Mouse (Mus musculus): ENCODE data around the gene Zfp213. TPM values are rescaled to one million over a fixed set of nuclear protein-coding genes. Genes with fewer than 3 reads are reported as not detected.

The Zfp213 gene
- polyA plus RNA-seq, 1 experiment from 2014 or later = 16.0 TPM

DNA sequence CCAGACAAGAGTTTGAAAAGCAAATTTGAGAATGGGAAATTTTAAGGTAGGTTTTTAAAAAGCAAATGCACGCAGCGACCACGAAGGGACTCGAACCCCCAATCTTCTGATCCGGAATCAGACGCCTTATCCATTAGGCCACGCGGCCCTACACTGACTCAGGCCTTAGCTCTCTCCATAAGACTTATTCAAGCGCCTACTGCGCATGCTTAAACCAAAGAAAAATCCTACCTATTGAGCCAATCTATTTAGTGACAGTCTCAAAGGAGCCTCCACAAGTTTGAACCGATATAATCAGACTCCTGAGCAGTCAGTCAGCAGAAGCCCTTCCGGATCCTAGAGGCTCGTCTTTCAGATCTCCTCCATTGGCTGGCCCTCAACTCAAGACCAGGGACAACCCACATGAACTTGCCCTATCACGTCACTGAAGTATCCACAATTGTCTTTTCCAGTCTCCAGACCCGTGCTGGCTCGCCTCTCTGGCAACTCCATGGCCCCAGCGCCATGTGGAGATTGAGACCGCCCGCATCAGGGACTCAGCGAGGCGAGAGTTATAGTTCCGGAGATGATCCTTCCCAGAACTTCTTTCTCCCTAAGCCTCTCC lies 13.7 kb downstream of the Zfp213 start:
- peaks cover 20% of the 10 kb centered on the region for H3K4me1 ChIP-seq
- H3K4me2 ChIP-seq = peak overlapping the region; percentile 71
- peak overlapping the region; percentile 53 for H3K9ac ChIP-seq (replicated peaks)
- peak; percentile 67 for ATAC-seq (ENCODE audit: low FRiP score)
- under 1% methylated on average over 22 of the region's 22 CpGs for WGBS
- no peaks in the 10 kb centered on the region for H3K9me3 ChIP-seq (replicated peaks)
- peak overlapping the region; percentile 77 for H3K27ac ChIP-seq (replicated peaks)
- H3K27me3 ChIP-seq (replicated peaks) = no peaks in the 10 kb centered on the region
- H3K4me3 ChIP-seq (replicated peaks) = peak overlapping the region; percentile 59
- H3K36me3 ChIP-seq = peaks cover 7% of the 10 kb centered on the region; the same call in 1 of the 2 replicates

GRCm38 (mm10) chr17:23549441-23549840 lies 14.6 kb downstream of the Zfp213 start:
- Histone ChIP-seq H3K9me3 (replicated peaks) (no peaks in the 10 kb centered on the region), H3K36me3 (no peaks in the 10 kb centered on the region), H3K4me3 (replicated peaks) (peak overlapping the region; percentile 59), H3K27me3 (replicated peaks) (no peaks in the 10 kb centered on the region), H3K4me2 (peak overlapping the region; percentile 71), H3K9ac (replicated peaks) (peak overlapping the region; percentile 42), H3K27ac (replicated peaks) (peak overlapping the region; percentile 58), H3K4me1 (peaks cover 20% of the 10 kb centered on the region)
- peak; percentile 14; the same call in 1 of the 2 replicates for ATAC-seq (ENCODE audit: low FRiP score)
- WGBS = 3% methylated on average over 9 of the region's 9 CpGs

DNA sequence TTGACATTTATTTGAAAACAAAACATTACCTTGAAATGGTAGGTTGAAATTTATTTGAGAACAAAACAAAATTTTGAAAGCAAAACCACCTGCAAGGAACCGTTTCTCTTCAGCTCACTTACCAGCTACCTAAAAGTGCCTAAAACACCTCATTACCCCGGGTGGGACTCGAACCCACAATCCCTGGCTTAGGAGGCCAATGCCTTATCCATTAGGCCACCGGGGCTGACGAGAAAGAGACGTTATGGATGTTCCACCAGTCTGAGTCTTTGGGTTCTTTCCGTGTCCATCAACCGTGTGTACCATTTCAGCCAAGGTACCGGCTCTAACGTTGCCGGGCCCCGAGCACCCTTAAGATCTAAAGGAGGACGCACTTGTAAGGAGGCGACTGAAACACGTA lies 15.4 kb downstream of the Zfp213 start:
- Histone ChIP-seq H3K4me2 (peak overlapping the region; percentile 71), H3K9ac (replicated peaks) (peak overlapping the region; percentile 42), H3K4me1 (peaks cover 20% of the 10 kb centered on the region), H3K27me3 (replicated peaks) (0 out of 2 replicates have a peak, but pooled peaks cover under 1% of the 10 kb centered on the region), H3K9me3 (replicated peaks) (no peaks in the 10 kb centered on the region), H3K27ac (replicated peaks) (peak overlapping the region; percentile 58), H3K36me3 (no peaks in the 10 kb centered on the region), H3K4me3 (replicated peaks) (peak overlapping the region; percentile 59)
- peak; percentile 15; the same call in 1 of the 2 replicates for ATAC-seq (ENCODE audit: low FRiP score)
- 1% methylated on average over 15 of the region's 15 CpGs for WGBS

GRCm38 (mm10) chr17:23547681-23548443 lies 16.2 kb downstream of the Zfp213 start:
- 0 out of 2 replicates have a peak, but pooled peaks cover 5% of the 10 kb centered on the region for H3K27me3 ChIP-seq (replicated peaks)
- H3K4me3 ChIP-seq (replicated peaks) = peak overlapping the region; percentile 71
- WGBS = 58% methylated on average over 11 of the region's 11 CpGs
- no peak for ATAC-seq (ENCODE audit: low FRiP score)
- peak overlapping the region; percentile 63 for H3K4me2 ChIP-seq
- H3K27ac ChIP-seq (replicated peaks) = no peak overlapping the region
- H3K9ac ChIP-seq (replicated peaks) = no peak overlapping the region
- H3K9me3 ChIP-seq (replicated peaks) = no peaks in the 10 kb centered on the region
- peaks cover 20% of the 10 kb centered on the region for H3K4me1 ChIP-seq
- H3K36me3 ChIP-seq = no peaks in the 10 kb centered on the region

GRCm38 (mm10) chr17:23546702-23547505 lies 17.1 kb downstream of the Zfp213 start:
- peak overlapping the region; percentile 63 for H3K4me2 ChIP-seq
- H3K4me1 ChIP-seq = peaks cover 22% of the 10 kb centered on the region
- H3K9ac ChIP-seq (replicated peaks) = peak overlapping the region; percentile 67
- H3K36me3 ChIP-seq = no peaks in the 10 kb centered on the region
- peak overlapping the region; percentile 77 for H3K27ac ChIP-seq (replicated peaks)
- H3K9me3 ChIP-seq (replicated peaks) = no peaks in the 10 kb centered on the region
- H3K4me3 ChIP-seq (replicated peaks) = peak overlapping the region; percentile 71
- peaks cover 5% of the 10 kb centered on the region for H3K27me3 ChIP-seq (replicated peaks)
- WGBS = under 1% methylated on average over 42 of the region's 42 CpGs
- peak; percentile 19; the same call in 1 of the 2 replicates for ATAC-seq (ENCODE audit: low FRiP score)

GRCm38 (mm10) chr17:23546333-23546701 lies 17.7 kb downstream of the Zfp213 start:
- H3K4me3 ChIP-seq (replicated peaks) = peak overlapping the region; percentile 71
- peak overlapping the region; percentile 77 for H3K27ac ChIP-seq (replicated peaks)
- peak; percentile 37; the same call in 1 of the 2 replicates for ATAC-seq (ENCODE audit: low FRiP score)
- peaks cover 21% of the 10 kb centered on the region; the same call in 1 of the 2 replicates for H3K4me1 ChIP-seq
- H3K4me2 ChIP-seq = peak overlapping the region; percentile 63
- peaks cover 11% of the 10 kb centered on the region for H3K27me3 ChIP-seq (replicated peaks)
- H3K9me3 ChIP-seq (replicated peaks) = no peaks in the 10 kb centered on the region
- H3K36me3 ChIP-seq = no peaks in the 10 kb centered on the region
- H3K9ac ChIP-seq (replicated peaks) = peak overlapping the region; percentile 67
- WGBS = under 1% methylated on average over 20 of the region's 20 CpGs

DNA sequence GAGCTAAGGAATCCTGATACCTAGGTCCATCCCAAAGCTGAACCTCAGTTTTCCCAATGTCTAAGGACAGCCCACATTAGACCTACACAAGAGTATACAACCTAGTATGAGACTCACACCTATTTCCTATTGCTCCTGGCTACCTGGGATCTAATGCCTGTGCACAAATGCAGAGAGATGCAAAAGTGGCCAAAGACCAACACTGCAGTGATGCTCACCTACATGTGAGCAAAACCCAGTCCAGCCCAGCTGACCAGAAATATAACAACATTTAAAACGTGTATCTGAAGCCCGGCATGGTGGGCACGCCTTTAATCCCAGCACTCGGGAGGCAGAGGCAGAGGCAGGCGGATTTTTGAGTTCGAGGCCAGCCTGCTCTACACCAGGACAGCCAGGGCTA lies 18.2 kb downstream of the Zfp213 start:
- H3K9me3 ChIP-seq (replicated peaks) = no peaks in the 10 kb centered on the region
- H3K27ac ChIP-seq (replicated peaks) = no peak overlapping the region
- no peak overlapping the region for H3K9ac ChIP-seq (replicated peaks)
- H3K4me3 ChIP-seq (replicated peaks) = peak overlapping the region; percentile 71
- WGBS = 14% methylated on average over 6 of the region's 6 CpGs
- no peaks in the 10 kb centered on the region for H3K36me3 ChIP-seq
- peak overlapping the region; percentile 63 for H3K4me2 ChIP-seq
- H3K4me1 ChIP-seq = peaks cover 17% of the 10 kb centered on the region; the same call in 1 of the 2 replicates
- no peak for ATAC-seq (ENCODE audit: low FRiP score)
- H3K27me3 ChIP-seq (replicated peaks) = peaks cover 16% of the 10 kb centered on the region

- Histone ChIP-seq H3K4me2 (no peak overlapping the region), H3K36me3 (no peaks in the 10 kb centered on the region), H3K4me3 (replicated peaks) (no peak overlapping the region), H3K27me3 (replicated peaks) (peaks cover 26% of the 10 kb centered on the region), H3K4me1 (peaks cover 15% of the 10 kb centered on the region; the same call in 1 of the 2 replicates), H3K27ac (replicated peaks) (no peak overlapping the region), H3K9me3 (replicated peaks) (no peaks in the 10 kb centered on the region), H3K9ac (replicated peaks) (no peak overlapping the region)
- 94% methylated on average over 1 of the region's 1 CpGs for WGBS
- no peak for ATAC-seq (ENCODE audit: low FRiP score)
Measured at GRCm38 (mm10) chr17:23544766-23545165, 19.3 kb downstream of the Zfp213 start.

- ATAC-seq (ENCODE audit: low FRiP score) = no peak
- peaks cover 9% of the 10 kb centered on the region; the same call in 1 of the 2 replicates for H3K4me1 ChIP-seq
- H3K27ac ChIP-seq (replicated peaks) = no peak overlapping the region
- no peak overlapping the region for H3K4me3 ChIP-seq (replicated peaks)
- H3K9me3 ChIP-seq (replicated peaks) = no peaks in the 10 kb centered on the region
- WGBS = 77% methylated on average over 4 of the region's 4 CpGs
- peaks cover 33% of the 10 kb centered on the region for H3K27me3 ChIP-seq (replicated peaks)
- H3K36me3 ChIP-seq = no peaks in the 10 kb centered on the region
- H3K4me2 ChIP-seq = no peak overlapping the region
- no peak overlapping the region for H3K9ac ChIP-seq (replicated peaks)
Measured at GRCm38 (mm10) chr17:23543983-23544382, 20.1 kb downstream of the Zfp213 start.

- no peak overlapping the region for H3K9ac ChIP-seq (replicated peaks)
- WGBS = 32% methylated on average over 5 of the region's 5 CpGs
Measured at GRCm38 (mm10) chr17:23543325-23543724, 20.7 kb downstream of the Zfp213 start.

GRCm38 (mm10) chr17:23542835-23543234 lies 21.2 kb downstream of the Zfp213 start:
- Histone ChIP-seq H3K4me3 (replicated peaks) (no peak overlapping the region), H3K9me3 (replicated peaks) (no peaks in the 10 kb centered on the region), H3K4me1 (peaks cover 17% of the 10 kb centered on the region), H3K27me3 (replicated peaks) (peaks cover 44% of the 10 kb centered on the region), H3K4me2 (no peak overlapping the region), H3K36me3 (no peaks in the 10 kb centered on the region), H3K9ac (replicated peaks) (no peak overlapping the region), H3K27ac (replicated peaks) (no peak overlapping the region)
- WGBS = 56% methylated on average over 4 of the region's 4 CpGs
- ATAC-seq (ENCODE audit: low FRiP score) = no peak

More at GRCm38 (mm10) chr17:23543325-23543724, 20.7 kb downstream of the Zfp213 start:
- Histone ChIP-seq H3K4me2 (no peak overlapping the region), H3K36me3 (no peaks in the 10 kb centered on the region), H3K9me3 (replicated peaks) (no peaks in the 10 kb centered on the region), H3K27ac (replicated peaks) (no peak overlapping the region), H3K4me1 (peaks cover 12% of the 10 kb centered on the region), H3K4me3 (replicated peaks) (no peak overlapping the region), H3K27me3 (replicated peaks) (peaks cover 40% of the 10 kb centered on the region)
- no peak for ATAC-seq (ENCODE audit: low FRiP score)
